Mouse (Mus musculus) kidney, postnatal 36 days (tissue): Measurements from ENCODE around the gene Nat8f5.
"Not testable (repeated sequence)": the region's sequence is repeated elsewhere in the genome, so short reads cannot be mapped to it uniquely, and the experiment has no call there.

Experiments
- DNase-seq, 2 experiments: peaks; one replicate each; pipeline ENCODE4 v3.0.0; 2021 to 2022; ENCODE audit warnings: mixed read lengths in 2 of 2

The Nat8f5 gene

DNA sequence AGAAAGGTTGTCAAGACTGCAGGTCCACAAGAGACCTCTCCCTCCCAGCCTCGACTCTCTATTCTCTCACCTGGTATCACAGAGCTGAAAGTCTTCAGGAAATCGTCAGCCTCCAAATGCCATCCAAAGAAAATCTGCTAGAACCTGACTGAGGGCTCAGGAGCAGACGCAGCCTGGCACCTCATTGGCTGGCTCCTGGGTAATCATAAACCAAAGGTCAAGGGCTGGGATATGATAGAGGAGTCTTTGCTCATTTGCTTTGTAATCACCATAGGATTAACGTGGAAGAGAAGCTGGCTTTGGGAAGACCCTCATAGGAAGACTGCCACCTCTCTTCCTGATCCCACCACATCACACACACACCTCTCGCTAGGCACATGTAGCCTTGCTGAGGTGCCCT, at the start of gene Nat8f5, which contains the start of gene Nat8f6:
Nat8f5 (minus strand) TSS at position 136 of the 400 bp plus-strand sequence.
Nat8f6 (minus strand) TSS at position 118 of the 400 bp plus-strand sequence.
- peak in 1 of 2 experiments; percentile 59 for DNase-seq

DNA sequence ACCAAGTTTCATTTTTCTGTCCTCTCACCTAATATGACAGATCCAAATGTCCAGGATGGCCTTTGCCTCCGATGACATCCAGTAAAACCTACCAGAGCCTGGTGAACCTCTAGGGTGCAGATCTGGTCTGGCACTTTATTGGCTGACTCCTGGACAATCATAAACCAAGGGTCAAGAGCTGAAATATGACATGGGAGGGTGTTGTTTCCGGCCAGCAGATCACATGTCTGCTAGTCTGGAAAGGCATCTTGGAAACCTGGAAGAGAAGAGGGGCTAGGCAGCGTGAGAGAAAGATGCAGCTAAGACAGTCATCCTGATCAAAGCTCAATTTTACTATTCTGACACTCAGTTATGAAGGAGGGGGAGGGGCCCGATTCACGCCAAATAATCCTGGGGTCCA, 48.2 kb upstream of the Nat8f5 start, which contains the start of gene Nat8f2:
Nat8f2 (minus strand) TSS at position 153 of the 400 bp plus-strand sequence.
- peak; percentile 66 to 80 for DNase-seq

DNA sequence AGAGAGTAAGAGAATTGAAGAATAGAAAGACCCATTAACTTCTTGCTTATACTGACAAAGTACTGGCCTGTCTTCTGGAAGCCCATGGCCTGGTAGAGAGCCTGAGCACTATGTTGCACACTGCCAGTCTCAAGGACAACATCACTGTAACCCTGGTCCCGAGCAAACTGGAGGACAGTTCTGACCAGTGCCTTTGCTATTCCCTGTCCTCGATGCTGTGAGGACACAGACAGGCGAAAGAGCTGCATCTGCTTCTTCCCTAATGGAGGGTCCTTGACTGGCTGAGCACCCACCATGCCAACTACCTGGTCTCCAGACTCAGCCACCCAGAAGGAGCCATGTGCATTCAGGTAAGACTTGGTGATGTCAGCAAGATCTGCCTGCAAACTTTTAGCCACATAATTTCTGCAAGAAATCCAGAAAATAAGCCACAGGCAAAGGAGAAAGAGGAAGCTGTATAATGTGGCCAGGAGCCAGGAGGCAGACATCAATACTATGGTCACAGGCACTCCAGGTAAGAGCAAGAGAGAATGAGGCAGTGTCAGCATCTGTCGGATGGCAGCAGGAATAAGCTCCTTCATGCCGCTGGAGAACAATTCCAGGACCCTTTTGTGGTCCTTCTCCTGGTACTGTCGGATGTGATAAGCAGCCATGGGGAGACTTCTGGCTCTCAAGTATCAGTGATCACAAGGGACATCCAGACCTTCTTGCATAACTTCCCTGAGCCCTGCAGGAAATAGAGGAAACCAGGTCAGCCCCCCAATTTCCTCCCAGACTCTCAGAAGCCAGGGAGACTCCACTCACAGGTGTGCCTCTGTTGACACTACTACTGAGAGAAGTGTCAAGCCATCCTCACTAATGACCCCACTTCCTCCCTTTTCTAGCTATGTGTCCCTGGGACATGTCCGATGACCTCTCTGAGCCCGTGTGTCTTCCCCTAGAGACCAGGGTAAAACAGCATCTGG, 47.2 kb upstream of the Nat8f5 start:
- peak; percentile 23 to 40 for DNase-seq

DNA sequence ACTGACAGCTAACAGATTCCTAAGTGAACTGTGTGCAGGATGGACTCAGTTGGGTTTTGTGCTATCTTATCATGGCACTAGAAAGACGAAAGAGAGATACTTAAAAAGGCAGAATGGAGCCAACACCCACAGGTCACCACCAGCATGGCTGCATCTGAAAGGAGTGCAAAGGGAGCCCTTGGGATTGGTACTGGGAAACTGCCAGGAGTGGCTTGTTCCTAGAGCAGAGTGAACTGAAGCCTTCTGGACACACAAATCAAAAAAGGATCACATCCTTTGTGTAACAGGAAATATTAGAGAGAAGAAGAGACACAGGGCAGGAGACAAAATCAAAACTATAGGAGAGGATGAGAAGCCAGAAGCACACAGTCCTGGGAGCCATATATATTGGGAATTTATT, 46.2 kb upstream of the Nat8f5 start:
- DNase-seq, result not testable (repeated sequence)

DNA sequence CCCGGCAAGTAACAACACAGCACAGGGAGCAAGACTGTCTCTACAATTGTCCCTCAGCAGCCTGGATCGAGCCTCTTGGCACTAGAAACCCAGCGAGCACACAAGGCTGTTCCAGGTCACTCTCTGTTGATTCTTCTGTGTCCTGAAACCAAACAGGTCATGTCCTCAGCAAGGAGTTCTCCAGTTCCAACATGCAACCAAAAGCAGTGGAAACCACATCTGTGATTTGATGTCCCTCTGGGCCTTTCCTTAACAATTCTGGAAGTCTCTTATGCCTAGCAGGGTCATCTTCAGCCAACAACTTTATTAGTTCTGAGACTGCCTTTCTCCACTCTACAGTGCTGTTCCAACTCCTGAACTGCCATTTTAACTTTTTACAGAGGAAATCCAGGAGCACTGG, 45.4 kb upstream of the Nat8f5 start:
- DNase-seq, result not testable (repeated sequence)

DNA sequence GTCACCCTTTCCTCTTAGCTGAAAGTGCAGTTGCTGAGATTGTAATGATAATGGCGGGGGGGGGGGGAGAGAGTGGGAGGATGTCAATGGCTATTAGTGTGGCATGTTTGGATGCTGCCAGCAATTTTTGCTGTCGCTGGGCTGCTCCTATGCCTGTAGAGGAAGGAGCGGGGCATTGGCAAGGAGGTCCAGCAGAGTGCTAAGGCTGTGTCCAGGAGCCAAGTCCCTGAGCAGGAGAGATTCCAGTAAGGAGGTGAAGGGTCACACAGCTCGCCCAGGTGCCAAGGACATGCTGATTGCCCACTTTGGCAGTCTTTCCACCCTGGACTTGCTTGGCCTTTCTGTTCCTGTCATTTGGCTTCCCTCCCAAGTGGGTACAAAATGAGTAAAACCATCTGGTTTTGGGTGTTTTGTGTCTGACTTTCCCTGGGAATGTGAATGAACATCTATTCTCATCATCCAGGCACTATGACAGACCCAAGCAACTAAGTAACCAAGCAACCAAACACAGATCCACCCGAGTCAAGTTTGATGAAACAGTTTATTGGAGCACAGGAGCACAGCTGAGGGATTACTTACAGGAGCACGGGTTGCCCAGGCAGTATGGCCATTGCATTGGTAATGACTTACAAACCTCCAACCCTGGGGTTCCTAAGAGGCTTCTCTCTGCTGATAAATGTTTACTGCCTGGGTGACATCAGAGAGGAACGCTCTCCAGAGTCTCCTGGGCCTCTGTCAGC, 44.3 kb upstream of the Nat8f5 start:
- peak; percentile 75 to 81 for DNase-seq

DNA sequence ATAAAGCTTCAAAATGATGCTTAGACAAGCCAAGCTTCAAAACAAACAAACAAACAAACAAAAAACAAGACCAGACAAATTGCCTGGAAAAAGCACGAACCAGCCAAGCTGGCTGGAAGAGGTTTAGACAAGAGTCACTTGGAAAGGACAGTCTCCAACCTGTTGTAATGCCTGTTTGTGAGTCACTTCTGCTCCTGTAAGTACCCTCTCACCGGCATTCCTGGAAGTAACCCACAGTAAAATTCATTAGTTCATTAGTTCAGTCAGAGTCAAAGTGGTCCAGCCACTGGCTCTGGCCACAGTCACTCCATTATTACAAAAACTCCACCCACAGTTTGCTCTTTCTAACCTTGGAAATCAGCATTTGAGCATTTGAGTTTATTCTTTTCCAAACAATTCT, 43.1 kb upstream of the Nat8f5 start:
- DNase-seq, result no peak

DNA sequence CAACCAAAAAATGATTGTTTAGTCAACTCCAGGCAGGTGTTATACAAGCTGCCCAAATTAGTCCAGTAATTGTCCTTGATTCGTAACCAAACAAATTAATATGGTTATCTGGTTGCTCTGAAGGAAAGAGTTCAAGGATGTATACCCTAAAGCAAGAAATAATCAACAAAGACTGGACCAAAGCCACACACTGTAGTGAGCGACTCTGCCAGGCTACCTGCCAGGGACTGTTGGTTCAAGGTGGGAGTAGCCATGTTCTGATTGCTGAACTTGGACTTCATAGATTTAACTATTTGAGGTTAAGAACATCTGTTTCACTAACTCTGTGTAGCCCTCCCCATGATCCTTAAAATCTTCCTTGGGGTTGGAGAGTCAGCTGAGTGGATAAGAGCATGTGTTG, 42.4 kb upstream of the Nat8f5 start:
- no peak for DNase-seq

DNA sequence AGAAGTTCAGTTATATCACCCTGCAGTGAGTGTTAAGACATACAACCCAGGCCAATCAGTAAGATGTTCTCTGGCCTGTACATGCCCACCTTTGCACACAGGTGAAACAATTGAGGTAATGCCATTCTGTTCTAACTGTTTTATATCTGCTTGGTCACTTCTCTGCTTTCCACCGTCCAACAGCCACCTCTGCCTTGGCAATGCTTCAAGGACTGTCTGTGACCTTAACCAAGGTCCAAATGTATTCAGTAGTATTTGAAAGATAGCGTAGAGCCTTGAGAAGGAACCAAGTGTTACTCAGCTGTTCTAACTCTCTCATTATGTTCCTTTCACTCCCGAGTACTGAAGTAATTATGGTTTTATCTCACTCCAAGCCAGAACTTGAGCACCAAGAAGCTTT, 41.8 kb upstream of the Nat8f5 start:
- DNase-seq, result peak; percentile 66 to 69

DNA sequence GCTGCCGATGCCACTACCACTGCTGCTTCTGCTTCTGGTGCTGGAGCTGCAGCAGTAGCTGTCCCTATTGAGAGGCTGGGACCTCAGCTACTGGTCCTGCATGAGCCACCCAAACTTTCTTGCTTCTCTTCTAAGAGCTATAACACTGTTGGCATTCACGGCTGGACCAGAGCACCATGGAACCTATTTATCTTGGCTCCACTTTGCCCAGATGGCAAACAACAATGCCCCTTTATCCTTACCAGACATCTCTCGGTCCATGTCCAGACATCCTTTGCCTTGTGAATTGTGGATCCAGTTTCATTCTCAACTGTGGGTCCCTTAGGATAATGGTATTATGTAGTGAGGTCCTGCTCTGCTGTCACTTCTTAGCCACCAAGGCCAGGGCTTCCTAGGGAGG, 40.5 kb upstream of the Nat8f5 start:
- DNase-seq, result peak in 1 of 2 experiments; percentile 45

DNA sequence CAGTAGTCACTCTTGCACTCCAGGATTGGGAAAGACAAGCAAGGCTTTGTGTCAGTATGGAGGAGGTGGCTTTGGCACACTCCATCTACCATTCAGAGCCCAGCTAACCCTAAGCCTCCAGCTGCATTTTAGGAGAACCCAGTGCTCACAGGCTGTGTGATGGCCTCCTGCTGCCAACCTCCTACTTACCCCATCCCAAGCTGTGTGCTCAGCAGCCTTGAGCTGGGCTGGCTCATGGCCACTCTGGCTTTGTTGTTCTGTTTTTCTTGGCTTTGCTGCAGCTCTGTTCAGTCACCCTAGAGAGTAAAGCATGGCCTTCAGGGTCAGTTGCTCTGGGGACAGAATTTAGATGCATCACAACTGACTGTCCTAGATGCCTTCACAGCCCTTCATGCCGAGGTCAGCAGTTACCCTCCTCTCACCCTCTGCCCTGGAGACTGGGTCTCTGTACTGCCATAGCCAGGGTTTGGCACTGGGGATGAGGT, 35.5 kb upstream of the Nat8f5 start:
- peak; percentile 78 to 81 for DNase-seq

DNA sequence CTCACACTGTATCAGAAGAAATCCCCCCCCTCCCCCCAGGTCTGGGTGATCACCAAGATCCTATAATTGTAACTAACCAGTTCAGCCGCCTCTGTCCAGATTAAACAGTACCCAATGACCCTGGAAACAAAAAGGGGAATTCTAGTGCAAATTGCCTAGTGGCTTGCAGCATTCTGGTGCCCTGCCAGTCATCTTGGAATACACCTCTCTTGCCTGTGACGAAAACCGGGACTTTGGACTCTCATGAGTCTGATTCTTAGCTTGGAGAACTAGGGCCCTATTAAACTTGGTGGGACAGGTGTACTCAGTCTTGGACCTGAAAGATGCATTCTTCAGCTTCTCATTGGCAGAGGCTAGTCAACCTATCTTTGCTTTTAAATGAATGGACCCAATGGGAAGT, 32.7 kb upstream of the Nat8f5 start:
- peak; percentile 82 to 84 for DNase-seq

DNA sequence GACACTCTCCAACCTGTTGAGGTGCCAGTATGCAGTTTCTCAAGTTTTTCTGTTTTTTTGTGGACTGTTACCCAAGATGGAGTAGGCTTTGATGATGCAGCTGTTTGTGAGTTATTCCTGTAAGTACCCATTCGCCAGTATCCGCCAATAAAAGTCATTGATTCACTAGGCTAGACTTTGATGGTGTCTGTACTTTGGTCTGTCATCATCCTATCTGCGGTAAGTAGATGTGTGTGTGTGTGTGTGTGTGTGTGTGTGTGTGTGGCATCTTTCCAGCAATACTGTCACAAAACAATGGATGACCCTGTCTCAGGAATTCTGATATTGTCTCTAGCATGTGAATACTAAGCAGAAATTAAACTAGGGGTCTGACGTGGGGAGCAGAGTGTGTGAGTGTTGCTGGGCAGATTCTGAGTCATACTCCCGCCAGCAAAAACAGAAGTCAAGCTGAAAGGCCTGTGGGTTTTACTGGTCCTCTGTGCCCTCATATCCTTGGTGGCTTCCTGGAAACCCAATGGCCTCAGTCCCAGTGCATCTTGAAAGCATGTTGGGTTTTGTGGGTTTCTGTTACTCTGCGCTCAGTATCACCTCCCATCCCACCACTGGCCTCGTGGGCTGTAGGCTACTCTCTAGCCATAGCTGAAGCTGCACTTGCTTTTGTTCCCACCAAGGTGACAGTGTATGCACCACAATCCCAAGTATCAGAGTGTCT, 30.4 kb upstream of the Nat8f5 start:
- DNase-seq, result no peak

DNA sequence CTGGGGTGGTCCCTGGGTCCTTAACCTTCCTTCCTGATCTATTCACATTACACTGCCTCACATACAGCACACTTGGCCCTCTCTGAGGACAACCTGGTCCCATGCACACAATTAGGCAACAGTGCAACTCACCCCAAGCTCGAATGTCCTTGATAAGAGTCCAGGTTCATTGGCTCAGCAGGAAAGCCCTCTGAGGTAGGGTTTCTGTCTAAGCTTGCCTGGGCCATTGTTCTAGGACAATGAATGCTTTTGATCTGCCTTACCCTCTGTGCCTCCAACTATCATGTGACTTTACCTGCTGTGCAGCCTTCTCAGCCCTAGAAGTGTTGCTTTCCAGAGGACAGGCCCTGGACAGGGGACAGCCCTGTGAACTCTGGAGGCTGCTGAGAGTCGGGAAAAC, 28.5 kb upstream of the Nat8f5 start:
- no peak for DNase-seq

DNA sequence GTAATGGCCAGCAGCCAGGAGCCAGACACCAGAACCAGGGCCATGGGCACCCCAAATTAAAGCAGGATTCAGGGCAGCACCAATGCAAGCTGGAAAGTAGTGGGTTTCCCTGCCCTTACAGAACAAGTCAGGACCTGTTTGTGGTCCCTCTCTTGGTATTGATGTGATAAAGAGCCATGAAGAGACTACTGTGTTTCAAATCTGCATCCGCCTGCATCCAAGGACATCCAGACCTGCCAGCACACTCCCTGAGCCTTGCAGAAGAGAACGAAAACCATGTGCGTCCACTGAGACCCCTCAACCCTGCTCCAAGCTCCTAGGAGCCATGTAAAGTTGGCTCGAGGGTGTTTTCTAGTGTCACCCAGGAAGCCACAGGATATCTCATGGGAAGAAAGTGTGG, 27.4 kb upstream of the Nat8f5 start:
- no peak for DNase-seq

DNA sequence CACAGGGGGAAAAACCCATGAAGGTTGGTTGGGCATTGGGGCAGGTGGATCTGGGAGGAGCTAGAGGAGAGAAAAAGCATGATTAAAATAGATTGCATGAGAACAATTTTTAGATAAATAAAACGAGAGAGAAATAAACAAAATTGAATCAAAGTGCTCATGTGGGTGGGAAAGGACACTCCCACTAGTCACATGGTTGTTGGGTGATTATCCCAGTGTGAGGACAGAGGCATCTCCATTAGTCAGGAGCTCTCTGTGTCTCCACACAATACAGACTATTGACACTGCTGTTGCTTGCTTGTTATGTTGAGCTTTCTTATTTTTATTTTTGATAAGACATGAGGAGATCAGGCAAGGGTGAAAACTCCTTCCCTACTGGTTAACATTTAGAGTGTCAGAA, 26.1 kb upstream of the Nat8f5 start:
- no peak for DNase-seq

DNA sequence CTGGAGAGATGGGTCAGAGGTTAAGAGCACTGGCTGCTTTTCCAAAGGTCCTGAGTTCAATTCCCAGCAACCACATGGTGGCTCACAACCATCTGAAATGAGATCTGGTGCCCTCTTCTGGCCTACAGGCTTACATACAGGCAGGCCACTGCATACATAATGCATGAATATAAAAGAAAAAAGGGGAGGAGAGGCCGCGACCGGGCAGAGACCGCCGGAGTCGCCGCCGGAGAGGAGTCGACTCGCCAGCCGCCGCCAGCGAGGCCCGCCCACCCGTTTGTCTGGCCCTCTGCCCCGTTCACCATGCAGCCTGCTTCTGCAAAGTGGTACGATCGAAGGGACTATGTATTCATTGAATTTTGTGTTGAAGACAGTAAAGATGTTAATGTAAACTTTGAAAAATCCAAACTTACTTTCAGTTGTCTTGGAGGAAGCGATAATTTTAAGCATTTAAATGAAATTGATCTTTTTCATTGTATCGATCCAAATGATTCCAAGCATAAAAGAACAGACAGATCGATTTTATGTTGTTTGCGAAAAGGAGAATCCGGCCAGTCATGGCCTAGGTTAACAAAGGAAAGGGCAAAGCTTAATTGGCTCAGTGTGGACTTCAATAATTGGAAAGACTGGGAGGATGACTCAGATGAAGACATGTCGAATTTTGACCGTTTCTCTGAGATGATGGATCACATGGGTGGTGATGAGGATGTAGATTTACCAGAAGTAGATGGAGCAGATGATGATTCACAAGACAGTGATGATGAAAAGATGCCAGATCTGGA, 23.1 kb upstream of the Nat8f5 start:
- DNase-seq, result not testable (repeated sequence)

DNA sequence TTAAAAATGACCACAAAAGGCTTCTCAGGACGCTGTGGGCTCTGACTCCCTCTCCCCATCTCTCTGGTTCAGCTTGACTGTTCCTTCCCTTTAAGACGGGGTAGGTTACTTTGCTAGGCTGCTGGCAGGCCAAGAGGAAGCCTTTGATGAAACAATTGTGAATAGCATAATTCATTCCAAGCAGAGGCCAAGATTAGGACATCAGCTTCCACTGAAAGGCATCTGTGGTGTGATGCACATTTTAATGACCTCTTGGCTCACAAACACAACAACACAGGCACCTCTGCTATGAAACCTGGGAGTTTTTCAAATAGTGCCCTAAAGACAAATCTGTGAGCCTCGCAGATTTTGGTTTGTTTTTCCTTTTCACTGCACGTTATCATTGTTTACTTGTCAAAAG, 19.2 kb upstream of the Nat8f5 start:
- DNase-seq, result no peak

DNA sequence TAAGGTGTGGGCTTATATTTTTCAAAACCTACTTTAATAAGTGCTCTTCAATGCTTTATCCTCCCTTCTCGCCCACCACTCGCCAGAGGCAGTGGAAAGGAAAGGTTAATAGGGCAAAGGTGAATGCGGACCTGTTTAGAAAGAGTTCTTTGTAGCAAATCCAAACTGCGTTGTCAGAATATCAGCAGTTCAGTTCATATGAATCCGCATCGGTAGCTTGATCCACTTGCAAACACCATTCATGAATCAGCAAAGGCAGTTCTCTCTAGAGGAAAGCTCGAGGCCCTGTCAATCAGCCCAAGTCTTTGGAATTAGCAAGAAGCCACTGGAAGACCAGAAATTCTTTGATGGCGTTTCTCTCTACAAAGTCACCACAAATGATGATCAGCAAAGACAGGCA, 17.9 kb upstream of the Nat8f5 start:
- DNase-seq, result no peak

DNA sequence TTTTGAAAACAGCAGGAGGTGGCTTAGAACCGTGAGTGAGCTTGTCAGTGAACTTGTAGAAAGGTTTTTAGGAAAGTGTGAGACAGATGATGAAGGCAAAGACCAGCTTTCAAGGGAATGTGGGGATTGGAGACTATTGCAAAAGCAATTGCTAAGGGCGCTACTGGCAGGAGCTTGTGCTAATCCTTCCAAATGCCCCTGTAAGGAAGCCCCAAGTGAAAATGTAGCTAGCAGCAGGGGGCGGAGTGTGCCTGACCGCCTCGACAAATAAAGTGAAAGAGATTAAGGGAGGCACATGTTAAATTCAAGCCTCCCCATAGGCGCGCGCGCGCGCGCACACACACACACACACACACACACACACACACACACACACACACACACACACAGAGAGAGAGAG, 16.5 kb upstream of the Nat8f5 start:
- DNase-seq, result peak; percentile 29 to 65

DNA sequence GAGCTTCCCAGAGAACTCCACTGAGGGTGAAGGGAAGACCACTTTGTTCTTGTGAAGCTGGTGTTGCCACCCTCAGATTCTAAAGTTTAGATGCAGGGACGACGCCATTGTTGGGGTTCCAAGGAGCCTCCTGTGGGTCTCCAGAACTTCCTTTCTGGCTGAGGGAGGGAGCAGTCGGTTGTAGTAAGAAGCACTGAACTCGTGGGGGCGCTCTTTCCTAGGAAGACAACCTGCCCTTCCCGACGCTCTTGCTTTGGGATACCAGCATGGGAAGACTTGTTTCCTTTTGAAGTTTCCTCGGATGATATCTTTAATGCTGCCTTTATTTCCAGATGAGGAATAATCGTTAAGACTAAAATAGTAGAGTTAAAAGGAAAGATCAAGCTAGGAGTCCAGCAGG, 16.1 kb upstream of the Nat8f5 start:
- DNase-seq, result peak; percentile 52 to 85

DNA sequence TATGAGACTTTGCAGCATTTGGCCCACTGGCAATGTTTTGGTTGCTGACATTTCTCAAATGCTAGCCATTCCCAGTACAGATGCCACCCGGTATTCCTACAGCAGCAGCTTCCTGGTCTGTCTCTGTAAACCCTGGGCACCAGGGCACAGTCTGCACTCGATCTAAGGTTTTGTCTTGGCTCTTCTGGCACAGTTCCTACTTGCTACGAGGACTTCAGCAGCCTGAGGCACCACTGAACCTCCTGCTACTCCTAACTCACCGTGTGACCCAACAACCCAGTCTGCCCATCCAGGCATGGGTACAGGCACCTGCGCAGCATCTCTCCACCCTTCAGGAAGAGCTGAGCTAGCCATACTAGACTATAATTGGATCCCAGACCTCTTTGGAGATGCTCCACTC, 15.3 kb upstream of the Nat8f5 start:
- peak; percentile 23 to 36 for DNase-seq
